Mouse (Mus musculus) CH12.LX (cell line): ENCODE measurements around the gene Pdzd2.

Experiments used
- CHD2 ChIP-seq: IDR thresholded peaks from 2 replicates; pipeline ENCODE4 v1.6.1; 2011; ENCODE audit warnings: low read length, improper control_type of control experiment
- CTCF ChIP-seq, 2 experiments: IDR thresholded peaks in 1 of 2; conservative IDR thresholded peaks in 1 of 2; 2 replicates each; pipeline ENCODE4 v1.5.1; 2011 to 2012; ENCODE audit warnings: low read depth in 2 of 2, low read length in 2 of 2, improper control_type of control experiment in 1 of 2, inconsistent platforms in 1 of 2, mild to moderate bottlenecking in 1 of 2, moderate library complexity in 1 of 2
- E2F4 ChIP-seq: IDR thresholded peaks from 2 replicates; pipeline ENCODE4 v1.6.1; 2011; ENCODE audit warnings: low read depth, low read length, improper control_type of control experiment; ENCODE audit not compliant: insufficient replicate concordance
- HCFC1 ChIP-seq: IDR thresholded peaks from 2 replicates; pipeline ENCODE4 v1.6.1; 2012; ENCODE audit warnings: low read depth, mild to moderate bottlenecking, inconsistent platforms, low read length, improper control_type of control experiment
- SIN3A ChIP-seq: IDR thresholded peaks from 2 replicates; pipeline ENCODE4 v1.6.1; 2012; ENCODE audit warnings: low read length, improper control_type of control experiment, inconsistent platforms
- TCF12 ChIP-seq: IDR thresholded peaks from 2 replicates; pipeline ENCODE4 v1.6.1; 2014; ENCODE audit warnings: low read depth, mild to moderate bottlenecking, inconsistent platforms, low read length, improper control_type of control experiment
- USF2 ChIP-seq: conservative IDR thresholded peaks from 2 replicates; pipeline ENCODE4 v1.6.1; 2011; ENCODE audit warnings: low read depth, low read length, improper control_type of control experiment
- ZNF384 ChIP-seq: IDR thresholded peaks from 2 replicates; pipeline ENCODE4 v1.6.1; 2012; ENCODE audit warnings: low read depth, low read length, improper control_type of control experiment, inconsistent platforms

GRCm38 (mm10) chr15:12680750-12681149, 59.0 kb downstream of the Pdzd2 start:
- TF ChIP-seq ZNF384 (no peak), USF2 (no peak), HCFC1 (no peak), CTCF (conservative IDR thresholded peaks at IDR 0.05 in 1 of 2, IDR thresholded peaks at IDR 0.05 in 1 of 2; ENCODE audit: low read depth in 2 of 2, low read length in 2 of 2) (no peak), E2F4 (no peak), TCF12 (no peak), SIN3A (no peak), CHD2 (no peak)
